ENCODE assay signal across 8 mouse cellular contexts in genomic region chr7:34389277-34390085, GRCm38 (mm10). TPM values are rescaled to one million over a fixed set of nuclear protein-coding genes. Genes with fewer than 3 reads are reported as not detected.
DNase-seq lines count a peak whose midpoint lies in the region; ATAC-seq lines count a peak whose summit lies in the region.

No protein-coding gene starts in this region.

- ATAC-seq in megakaryocyte, adult 5-6 weeks (ENCODE audit: poor library complexity, severe bottlenecking) = peak; percentile 83

- peak; percentile 95 to 98 for DNase-seq in adrenal gland, adult (ENCODE audit: inconsistent age in 2 of 2, low spot score in 1 of 2)
- DNase-seq in embryo, embryonic 10 days (ENCODE audit: low spot score) = peak; percentile 95
- DNase-seq in gastrocnemius, postnatal 10 days = peak; percentile 97
- peak; percentile 95 for DNase-seq in induced T-regulatory cell, adult 2 months (ENCODE audit: low read depth)
- peak; percentile 85 for DNase-seq in left cerebral cortex, adult 8-10 months (ENCODE audit: low spot score in 2 of 2)
- peak; percentile 92 for DNase-seq in right cerebral cortex, adult 18-20 months
- peak; percentile 97 for DNase-seq in urinary bladder, adult 2 months (ENCODE audit: low spot score)

RNA-seq across cellular contexts. Expression of gene Lsm14a, which starts 3.6 kb away (rescaled TPM):
- total RNA-seq in gastrocnemius, postnatal 10 days (2021) = 10 to 100 TPM; 77.2 to 84.3 TPM
- 100 to 1,000 TPM in 1 of 4 experiments, 10 to 100 TPM in 3; 85.2 to 104 (median 92.3) TPM for total RNA-seq in left cerebral cortex, adult 8-10 months (2022)
- total RNA-seq in megakaryocyte, adult 5-6 weeks (2015) = 118 and 135 TPM in 2 replicates
- 85.4 and 90.6 TPM in 2 replicates for total RNA-seq in megakaryocyte, adult 5-6 weeks (2017)
- 61.6 and 77.2 TPM in 2 replicates for polyA plus RNA-seq in urinary bladder, adult 2 months (2012; rRNA removed)

Comparison
In these comparisons a context has a peak if more than half of its experiments do, and no peak if none do; other contexts are left out.
1. Peak in every context shown above with its lines: DNase-seq and ATAC-seq.